In the genomic region with DNA sequence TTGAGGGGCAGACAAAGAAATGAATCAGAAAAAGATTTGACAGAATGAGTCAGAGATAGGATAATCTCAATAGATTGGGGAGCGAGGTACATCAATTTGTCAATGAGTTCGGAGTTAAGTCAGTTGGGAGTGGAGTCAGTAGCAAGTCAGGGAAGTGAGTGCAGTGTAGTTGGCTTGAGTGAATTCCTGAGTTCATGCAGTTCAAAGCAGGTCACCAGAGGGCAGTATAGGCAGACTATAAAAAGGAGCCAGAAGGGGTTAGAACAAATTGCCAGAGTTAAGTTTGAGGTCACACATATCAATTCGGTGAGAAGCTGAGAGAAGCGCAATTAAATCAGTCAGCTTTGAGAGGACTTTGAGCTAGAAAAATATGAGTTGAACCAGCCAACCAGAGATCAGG, we compare ENCODE assay signal across 18 mouse cellular contexts.
A peak's percentile ranks its signal among the peaks of the same experiment; 100 is the strongest.
DNase-seq lines count a peak whose midpoint lies in the region; ATAC-seq and TF ChIP-seq lines count a peak whose summit lies in the region.
"Had no signal": no experiment of that assay in that cellular context is flagged by ENCODE, and none has a peak within 500 bp of the region (broad histone marks: within the 10 kb centered on the region; RNA-seq: fewer than 3 reads in every experiment).

No protein-coding gene starts in this region.

- in situ Hi-C loops in ES-E14 (cut with MboI; ENCODE audit: low sequenced_read_pairs in 2 of 2, unreplicated experiment in 2 of 2), result no loop called here

- no peaks in the 10 kb centered on the region for H3K4me1 ChIP-seq in hindbrain, embryonic 11.5 days (replicated peaks; ENCODE audit: control insufficient read depth, insufficient read depth, low read length)
- no peaks in the 10 kb centered on the region for H3K4me1 ChIP-seq in hindbrain, embryonic 10.5 days (replicated peaks)
- H3K4me1 ChIP-seq in ES-E14 (ENCODE audit: control insufficient read depth in 2 of 2, insufficient read depth in 2 of 2, low read length in 2 of 2, poor library complexity in 1 of 2), result no peaks in the 10 kb centered on the region
- no peaks in the 10 kb centered on the region for H3K4me1 ChIP-seq in liver, embryonic 11.5 days (replicated peaks; ENCODE audit: control insufficient read depth, insufficient read depth, low read length)
- H3K4me1 ChIP-seq: embryonic facial prominence, embryonic 12.5 days; forebrain, embryonic 15.5 days; hindbrain, embryonic 13.5 days; limb, embryonic 15.5 days had no signal

- no peak overlapping the region for H3K27ac ChIP-seq in hindbrain, embryonic 11.5 days (ENCODE audit: low read depth, low read length)
- no peak overlapping the region for H3K27ac ChIP-seq in hindbrain, embryonic 10.5 days
- no peak overlapping the region for H3K27ac ChIP-seq in ES-E14 (ENCODE audit: insufficient read depth, low read depth, low read length, poor library complexity, severe bottlenecking)
- H3K27ac ChIP-seq in liver, embryonic 11.5 days (ENCODE audit: low read depth, low read length), result no peak overlapping the region
- H3K27ac ChIP-seq: embryonic facial prominence, embryonic 12.5 days; forebrain, embryonic 15.5 days; hindbrain, embryonic 13.5 days; limb, embryonic 15.5 days had no signal

- WGBS in hindbrain, embryonic 11.5 days, result 83% methylated on average over 4 of the region's 4 CpGs
- WGBS in hindbrain, embryonic 10.5 days, result 79% methylated on average over 4 of the region's 4 CpGs
- 69% methylated on average over 4 of the region's 4 CpGs for WGBS in liver, embryonic 11.5 days

- DNase-seq in hindbrain, embryonic 11.5 days (ENCODE audit: low spot score), result peak; percentile 9
- no peak for DNase-seq in hindbrain, embryonic 10.5 days (ENCODE audit: low spot score)
- peak; percentile 14 for DNase-seq in 3T3-L1 (ENCODE audit: low read depth, low spot score)
- DNase-seq in ES-E14 (ENCODE audit: low read depth, low spot score), result peak; percentile 42
- DNase-seq in embryo, embryonic 10 days (ENCODE audit: low spot score), result peak; percentile 5
- no peak for DNase-seq in spleen, postnatal 10 days (ENCODE audit: low spot score in 2 of 2)
- DNase-seq in thymus, postnatal 0 days (ENCODE audit: low spot score), result no peak
- no peak for DNase-seq in liver, embryonic 11.5 days (ENCODE audit: low spot score)
- DNase-seq: adrenal gland, adult 8-10 months; cerebellum, adult 11-12 months; gastrocnemius, postnatal 25 days; liver, postnatal 0 days; right cerebral cortex, postnatal 4 days; thymus, postnatal 25 days had no signal

- H3K9ac ChIP-seq in hindbrain, embryonic 11.5 days (ENCODE audit: low read depth, low read length), result no peak overlapping the region
- no peak overlapping the region for H3K9ac ChIP-seq in ES-E14 (ENCODE audit: insufficient read depth, low read depth, low read length, poor library complexity, severe bottlenecking)
- H3K9ac ChIP-seq in liver, embryonic 11.5 days (ENCODE audit: low read depth, low read length), result no peak overlapping the region
- H3K9ac ChIP-seq: embryonic facial prominence, embryonic 12.5 days; forebrain, embryonic 15.5 days; hindbrain, embryonic 13.5 days; limb, embryonic 15.5 days; liver, postnatal 0 days had no signal

- H3K27me3 ChIP-seq in hindbrain, embryonic 11.5 days (ENCODE audit: control insufficient read depth, insufficient read depth, low read length), result no peaks in the 10 kb centered on the region
- H3K27me3 ChIP-seq in hindbrain, embryonic 10.5 days (ENCODE audit: insufficient read depth, poor library complexity, severe bottlenecking), result no peaks in the 10 kb centered on the region
- H3K27me3 ChIP-seq in liver, embryonic 11.5 days (replicated peaks; ENCODE audit: control insufficient read depth, insufficient read depth, low read length), result no peaks in the 10 kb centered on the region
- H3K27me3 ChIP-seq: embryonic facial prominence, embryonic 12.5 days; forebrain, embryonic 15.5 days; hindbrain, embryonic 13.5 days; limb, embryonic 15.5 days had no signal

- H3K36me3 ChIP-seq in hindbrain, embryonic 11.5 days (ENCODE audit: control insufficient read depth, insufficient read depth, low read length), result no peaks in the 10 kb centered on the region
- H3K36me3 ChIP-seq in hindbrain, embryonic 10.5 days, result no peaks in the 10 kb centered on the region
- no peaks in the 10 kb centered on the region for H3K36me3 ChIP-seq in ES-E14 (ENCODE audit: control insufficient read depth, insufficient read depth, low read length, poor library complexity, severe bottlenecking)
- no peaks in the 10 kb centered on the region for H3K36me3 ChIP-seq in liver, embryonic 11.5 days (ENCODE audit: control insufficient read depth, insufficient read depth, low read length)
- H3K36me3 ChIP-seq: embryonic facial prominence, embryonic 12.5 days; forebrain, embryonic 15.5 days; hindbrain, embryonic 13.5 days; limb, embryonic 15.5 days had no signal

- H3K4me2 ChIP-seq in hindbrain, embryonic 11.5 days (replicated peaks; ENCODE audit: low read depth, low read length), result no peak overlapping the region
- H3K4me2 ChIP-seq in liver, embryonic 11.5 days, result no peak overlapping the region
- H3K4me2 ChIP-seq: embryonic facial prominence, embryonic 12.5 days; forebrain, embryonic 15.5 days; hindbrain, embryonic 13.5 days; limb, embryonic 15.5 days had no signal

- ATAC-seq in hindbrain, embryonic 11.5 days (ENCODE audit: low FRiP score), result no peak
- no peak for ATAC-seq in liver, embryonic 11.5 days (replicated peaks; ENCODE audit: low FRiP score)
- ATAC-seq: forebrain, embryonic 15.5 days; liver, postnatal 0 days had no signal

- no peak overlapping the region for H3K4me3 ChIP-seq in hindbrain, embryonic 11.5 days (ENCODE audit: low read depth, low read length)
- no peak overlapping the region for H3K4me3 ChIP-seq in hindbrain, embryonic 10.5 days
- no peak overlapping the region for H3K4me3 ChIP-seq in ES-E14 (ENCODE audit: insufficient read depth in 1 of 2, low read depth in 1 of 2, low read length in 2 of 2, poor library complexity in 1 of 2, severe bottlenecking in 1 of 2)
- no peak overlapping the region for H3K4me3 ChIP-seq in liver, embryonic 11.5 days (ENCODE audit: low read depth, low read length)
- H3K4me3 ChIP-seq: embryonic facial prominence, embryonic 12.5 days; forebrain, embryonic 15.5 days; hindbrain, embryonic 13.5 days; limb, embryonic 15.5 days had no signal

- H3K9me3 ChIP-seq in hindbrain, embryonic 11.5 days (ENCODE audit: control insufficient read depth, low read length), result no peaks in the 10 kb centered on the region
- no peaks in the 10 kb centered on the region for H3K9me3 ChIP-seq in hindbrain, embryonic 10.5 days
- no peaks in the 10 kb centered on the region for H3K9me3 ChIP-seq in ES-E14 (ENCODE audit: control insufficient read depth, insufficient read depth, low read depth, low read length)
- no peaks in the 10 kb centered on the region for H3K9me3 ChIP-seq in liver, embryonic 11.5 days (ENCODE audit: control insufficient read depth, low read length)
- H3K9me3 ChIP-seq: embryonic facial prominence, embryonic 12.5 days; forebrain, embryonic 15.5 days; hindbrain, embryonic 13.5 days; limb, embryonic 15.5 days had no signal

TF ChIP-seq in ES-E14, 5 proteins besides CTCF, POLR2A, EP300 and RAD21:
- TF ChIP-seq ZC3H11A (IDR thresholded peaks at IDR 0.05; ENCODE audit: borderline replicate concordance, low read depth, low read length) (no peak), ZNF384 (IDR thresholded peaks at IDR 0.05; ENCODE audit: low read depth, low read length) (no peak), MAFK (IDR thresholded peaks at IDR 0.05; ENCODE audit: insufficient read depth, low read depth, low read length) (no peak), HCFC1 (IDR thresholded peaks at IDR 0.05; ENCODE audit: borderline replicate concordance, insufficient read depth, low read length) (no peak), CHD2 (IDR thresholded peaks at IDR 0.05; ENCODE audit: low read depth, low read length) (no peak)

Comparison
In these comparisons a context has a peak if more than half of its experiments do, and no peak if none do; other contexts are left out.
1. DNase-seq: peak in hindbrain, embryonic 11.5 days (single experiment), 3T3-L1 (single experiment), ES-E14 (single experiment) and embryo, embryonic 10 days (single experiment); none in hindbrain, embryonic 10.5 days (single experiment), spleen, postnatal 10 days (0 of 2), thymus, postnatal 0 days (single experiment) and liver, embryonic 11.5 days (single experiment).